Mouse (Mus musculus) hindbrain, embryonic 15.5 days (tissue): ENCODE measurements around the gene Ndufa12. TPM values are rescaled to one million over a fixed set of nuclear protein-coding genes. Genes with fewer than 3 reads are reported as not detected.

ENCODE experiments used
- ATAC-seq: fragments of 200-750 bp; cut with Nextera tagmentation; 2 replicates; pipeline ENCODE4 v1.8.0; 2017; ENCODE audit warnings: low read depth, moderate number of reproducible peaks, moderate TSS enrichment; ENCODE audit not compliant: low FRiP score
- H3K27ac ChIP-seq: fragments of 300-500 bp; sonication (generic); replicated peaks from 2 replicates; pipeline ENCODE4 v1.5.1; 2015; ENCODE audit warnings: mild to moderate bottlenecking, inconsistent platforms
- H3K27me3 ChIP-seq: fragments of 300-500 bp; sonication (generic); 2 replicates; pipeline ENCODE4 v1.6.1; 2015; ENCODE audit warnings: control low read depth, inconsistent platforms
- H3K36me3 ChIP-seq: fragments of 300-500 bp; sonication (generic); 2 replicates; pipeline ENCODE4 v1.6.1; 2015; ENCODE audit warnings: control low read depth, inconsistent platforms
- H3K4me1 ChIP-seq: fragments of 300-500 bp; sonication (generic); replicated peaks from 2 replicates; pipeline ENCODE4 v1.6.1; 2015; ENCODE audit warnings: control low read depth, inconsistent platforms
- H3K4me2 ChIP-seq: fragments of 300-500 bp; sonication (generic); 2 replicates; pipeline ENCODE4 v1.6.1; 2015; ENCODE audit warnings: moderate library complexity, mild to moderate bottlenecking, inconsistent platforms
- H3K4me3 ChIP-seq: fragments of 300-500 bp; sonication (generic); 2 replicates; pipeline ENCODE4 v1.5.1; 2015; ENCODE audit warnings: mild to moderate bottlenecking, inconsistent platforms
- H3K9ac ChIP-seq: fragments of 300-500 bp; sonication (generic); 2 replicates; pipeline ENCODE4 v1.6.1; 2015; ENCODE audit warnings: inconsistent platforms
- H3K9me3 ChIP-seq: fragments of 300-500 bp; sonication (generic); 2 replicates; pipeline ENCODE4 v1.6.1; 2016; ENCODE audit warnings: control low read depth, inconsistent platforms
- WGBS: fragments of 180-500 bp; shearing (Covaris S2); methylation state at CpG from one replicate; pipeline ENCODE4 v1.1.7; 2015; 5-methylcytosine and 5-hydroxymethylcytosine counted together
- polyA plus RNA-seq: library from polyadenylated mRNA; unstranded; fragments of >200 nt; fragmentation: Nextera tagmentation; extraction: Ambion mirVana; gene quantifications from 2 replicates; pipeline ENCODE4 v1.2.1, GENCODE M21; 2015

Gene Ndufa12
- polyA plus RNA-seq, 1 experiment from 2014 or later = 361 TPM

- Histone ChIP-seq H3K9ac (no peak overlapping the region), H3K4me3 (no peak overlapping the region), H3K36me3 (no peaks in the 10 kb centered on the region), H3K4me1 (no peaks in the 10 kb centered on the region), H3K27ac (no peak overlapping the region), H3K9me3 (no peaks in the 10 kb centered on the region), H3K27me3 (no peaks in the 10 kb centered on the region), H3K4me2 (no peak overlapping the region)
- 62% methylated on average over 2 of the region's 2 CpGs for WGBS
- ATAC-seq = no peak
Observed at GRCm38 (mm10) chr10:94241346-94241745, 42.8 kb downstream of the Ndufa12 start.

GRCm38 (mm10) chr10:94247748-94248349 is 49.3 kb downstream of the Ndufa12 start:
- Histone ChIP-seq H3K9ac (no peak overlapping the region), H3K27me3 (no peaks in the 10 kb centered on the region), H3K4me2 (no peak overlapping the region), H3K9me3 (no peaks in the 10 kb centered on the region), H3K4me3 (no peak overlapping the region), H3K36me3 (no peaks in the 10 kb centered on the region), H3K27ac (no peak overlapping the region), H3K4me1 (peaks cover 14% of the 10 kb centered on the region)
- WGBS = 91% methylated on average over 7 of the region's 7 CpGs
- no peak for ATAC-seq

DNA sequence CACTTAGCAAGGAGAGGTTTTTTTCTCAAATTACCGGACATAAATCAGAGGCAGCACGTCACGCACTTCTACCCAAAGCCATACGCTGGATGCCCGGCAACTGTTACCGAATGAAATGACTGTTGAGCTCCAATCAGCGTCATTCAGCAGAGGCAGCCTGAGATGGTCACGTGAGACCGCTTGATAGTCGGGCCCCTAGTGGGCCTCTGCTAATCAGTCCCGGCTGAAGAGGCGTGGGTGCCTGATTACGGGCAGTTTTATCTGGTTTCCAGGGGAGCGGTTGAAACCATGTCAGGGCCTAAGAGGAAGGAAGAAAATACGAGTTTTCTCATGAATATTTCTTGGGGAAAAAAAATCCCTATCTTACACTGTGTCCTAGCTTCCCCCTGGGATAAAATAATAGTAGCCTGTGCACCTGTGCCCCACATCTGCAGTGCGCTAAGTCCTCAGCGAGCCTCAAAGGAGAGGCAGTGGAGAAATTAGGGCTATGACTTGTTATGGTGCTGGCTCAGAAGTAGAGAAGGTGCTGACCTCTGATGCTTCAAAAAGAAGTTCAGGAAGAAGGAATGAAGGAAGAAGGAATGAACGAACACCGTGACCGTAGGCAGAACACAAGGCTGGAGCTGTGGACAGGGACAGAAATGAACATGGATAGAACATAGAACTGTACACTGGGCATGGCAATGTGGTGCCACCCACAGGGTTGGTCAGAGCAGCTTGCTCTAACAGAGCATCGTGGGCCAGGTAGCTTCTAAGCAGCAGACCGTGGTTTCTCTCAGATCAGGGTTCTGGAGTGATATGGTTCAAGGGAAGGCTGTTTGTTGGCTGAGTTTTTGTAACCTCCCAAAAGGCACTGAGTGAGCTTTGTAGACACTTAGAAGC is 51.3 kb downstream of the Ndufa12 start:
- Histone ChIP-seq H3K4me2 (peak overlapping the region; percentile 46), H3K27me3 (no peaks in the 10 kb centered on the region), H3K4me3 (no peak overlapping the region), H3K36me3 (no peaks in the 10 kb centered on the region), H3K9ac (no peak overlapping the region), H3K9me3 (no peaks in the 10 kb centered on the region), H3K4me1 (peaks cover 14% of the 10 kb centered on the region), H3K27ac (peak overlapping the region; percentile 26; the same call in 1 of the 2 replicates)
- 39% methylated on average over 22 of the region's 22 CpGs for whole genome bisulfite sequencing
- ATAC-seq = peak; percentile 79

DNA sequence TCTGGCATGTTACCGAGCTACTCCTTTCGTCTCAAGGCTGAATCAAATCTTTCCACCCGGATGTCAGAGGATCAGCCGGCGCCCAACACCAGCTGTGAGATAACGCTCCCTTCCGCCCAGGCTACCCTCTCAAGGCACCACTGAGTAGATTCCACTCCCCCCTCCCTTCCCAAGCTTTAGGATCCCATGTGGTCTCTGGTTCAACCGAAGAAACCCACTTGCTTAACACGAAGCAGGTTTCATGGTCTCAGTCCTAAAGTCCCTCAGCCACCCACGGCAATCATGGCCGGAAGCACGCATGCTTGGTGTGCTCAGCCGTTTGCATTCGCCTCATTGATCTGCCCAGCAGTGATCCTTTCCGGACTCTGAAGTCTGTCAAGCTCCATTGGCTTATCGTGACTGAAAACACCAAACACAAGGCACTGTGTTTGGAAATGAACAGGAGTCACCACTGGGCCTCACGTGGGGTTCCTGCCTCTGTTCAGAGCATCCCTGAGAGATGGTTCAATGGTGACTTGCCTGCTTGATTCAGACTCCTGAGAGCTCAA is 54.8 kb downstream of the Ndufa12 start:
- ATAC-seq = no peak; the same call in 1 of the 2 replicates
- H3K27me3 ChIP-seq = no peaks in the 10 kb centered on the region
- no peaks in the 10 kb centered on the region for H3K9me3 ChIP-seq
- no peak overlapping the region for H3K9ac ChIP-seq
- WGBS = 66% methylated on average over 17 of the region's 17 CpGs
- no peaks in the 10 kb centered on the region for H3K36me3 ChIP-seq
- H3K4me2 ChIP-seq = no peak overlapping the region
- peaks cover 20% of the 10 kb centered on the region for H3K4me1 ChIP-seq
- H3K4me3 ChIP-seq = no peak overlapping the region
- H3K27ac ChIP-seq = no peak overlapping the region

DNA sequence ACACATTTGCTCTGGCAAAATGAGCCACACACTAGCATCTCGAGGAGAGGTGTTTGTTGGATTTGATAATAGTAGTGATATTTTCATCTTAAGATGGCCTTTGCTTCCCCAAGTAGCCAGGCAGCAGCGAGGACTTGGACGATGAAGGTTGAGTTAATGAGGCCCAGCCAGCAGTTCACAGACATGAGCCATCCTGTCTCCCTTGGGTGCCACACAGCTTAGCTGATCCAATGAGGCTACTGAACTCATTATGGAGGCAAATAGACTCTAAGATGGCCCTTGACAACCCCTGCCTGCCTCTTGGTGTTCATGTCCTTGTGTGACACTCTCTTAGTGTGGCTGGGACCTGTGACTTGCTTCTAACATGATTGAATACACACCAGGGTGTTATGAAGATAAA is 56.2 kb downstream of the Ndufa12 start:
- Histone ChIP-seq H3K4me3 (no peak overlapping the region), H3K27me3 (no peaks in the 10 kb centered on the region), H3K4me2 (no peak overlapping the region), H3K9ac (no peak overlapping the region), H3K27ac (no peak overlapping the region), H3K36me3 (no peaks in the 10 kb centered on the region), H3K9me3 (no peaks in the 10 kb centered on the region), H3K4me1 (peaks cover 11% of the 10 kb centered on the region)
- ATAC-seq = no peak
- WGBS = 66% methylated on average over 3 of the region's 3 CpGs

- Histone ChIP-seq H3K4me1 (0 out of 2 replicates have a peak, but pooled peaks cover 6% of the 10 kb centered on the region), H3K4me2 (no peak overlapping the region), H3K27ac (no peak overlapping the region), H3K27me3 (no peaks in the 10 kb centered on the region), H3K9me3 (no peaks in the 10 kb centered on the region), H3K4me3 (no peak overlapping the region), H3K36me3 (no peaks in the 10 kb centered on the region), H3K9ac (no peak overlapping the region)
- no peak for ATAC-seq
- 53% methylated on average over 6 of the region's 6 CpGs for WGBS
Observed at GRCm38 (mm10) chr10:94255744-94256143, 57.2 kb downstream of the Ndufa12 start.

GRCm38 (mm10) chr10:94256518-94256917 is 58.0 kb downstream of the Ndufa12 start:
- Histone ChIP-seq H3K9ac (no peak overlapping the region), H3K4me1 (0 out of 2 replicates have a peak, but pooled peaks cover 6% of the 10 kb centered on the region), H3K4me2 (no peak overlapping the region), H3K4me3 (no peak overlapping the region), H3K36me3 (no peaks in the 10 kb centered on the region), H3K27me3 (no peaks in the 10 kb centered on the region), H3K9me3 (no peaks in the 10 kb centered on the region), H3K27ac (no peak overlapping the region)
- WGBS = 91% methylated on average over 4 of the region's 4 CpGs
- no peak for ATAC-seq

- no peaks in the 10 kb centered on the region for H3K36me3 ChIP-seq
- H3K27ac ChIP-seq = no peak overlapping the region
- H3K9ac ChIP-seq = no peak overlapping the region
- ATAC-seq = no peak
- no peak overlapping the region for H3K4me3 ChIP-seq
- no peak overlapping the region for H3K4me2 ChIP-seq
- peaks cover 6% of the 10 kb centered on the region; the same call in 1 of the 2 replicates for H3K4me1 ChIP-seq
- WGBS = 84% methylated on average over 1 of the region's 1 CpGs
- no peaks in the 10 kb centered on the region for H3K27me3 ChIP-seq
- H3K9me3 ChIP-seq = no peaks in the 10 kb centered on the region
Observed at GRCm38 (mm10) chr10:94260544-94260943, 62.0 kb downstream of the Ndufa12 start.

- no peaks in the 10 kb centered on the region for H3K36me3 ChIP-seq
- ATAC-seq = no peak
- H3K4me3 ChIP-seq = no peak overlapping the region
- H3K4me2 ChIP-seq = no peak overlapping the region
- peaks cover 7% of the 10 kb centered on the region for H3K4me1 ChIP-seq
- no peaks in the 10 kb centered on the region for H3K27me3 ChIP-seq
- H3K9me3 ChIP-seq = no peaks in the 10 kb centered on the region
- no peak overlapping the region for H3K9ac ChIP-seq
- 92% methylated on average over 13 of the region's 13 CpGs for WGBS
- no peak overlapping the region for H3K27ac ChIP-seq
Observed at GRCm38 (mm10) chr10:94262646-94263045, 64.1 kb downstream of the Ndufa12 start.

- no peak overlapping the region for H3K4me3 ChIP-seq
- no peak overlapping the region for H3K27ac ChIP-seq
- no peaks in the 10 kb centered on the region for H3K36me3 ChIP-seq
- no peak overlapping the region for H3K4me2 ChIP-seq
- H3K4me1 ChIP-seq = peaks cover 7% of the 10 kb centered on the region
- no peaks in the 10 kb centered on the region for H3K27me3 ChIP-seq
- 81% methylated on average over 3 of the region's 3 CpGs for WGBS
- no peak for ATAC-seq
- H3K9me3 ChIP-seq = no peaks in the 10 kb centered on the region
- no peak overlapping the region for H3K9ac ChIP-seq
Observed at GRCm38 (mm10) chr10:94263211-94263610, 64.7 kb downstream of the Ndufa12 start.

- H3K9me3 ChIP-seq = no peaks in the 10 kb centered on the region
- no peak overlapping the region for H3K4me2 ChIP-seq
- no peaks in the 10 kb centered on the region for H3K36me3 ChIP-seq
- no peak overlapping the region for H3K9ac ChIP-seq
- H3K27me3 ChIP-seq = no peaks in the 10 kb centered on the region
- H3K27ac ChIP-seq = peak overlapping the region; percentile 60; the same call in 1 of the 2 replicates
- H3K4me3 ChIP-seq = no peak overlapping the region
- ATAC-seq = peak; percentile 74; the same call in 1 of the 2 replicates
- peaks cover 7% of the 10 kb centered on the region for H3K4me1 ChIP-seq
- 50% methylated on average over 17 of the region's 17 CpGs for WGBS
Observed at GRCm38 (mm10) chr10:94265656-94266542, 67.4 kb downstream of the Ndufa12 start.
